Mouse (Mus musculus): ENCODE results near the gene Olfm3. TPM values are rescaled to one million over a fixed set of nuclear protein-coding genes. Genes with fewer than 3 reads are reported as not detected.

Olfm3 gene
- not detected in 2 replicates for polyA plus RNA-seq (2011; ENCODE audit: insufficient read depth, insufficient read length, low replicate concordance, missing spikeins)

DNA sequence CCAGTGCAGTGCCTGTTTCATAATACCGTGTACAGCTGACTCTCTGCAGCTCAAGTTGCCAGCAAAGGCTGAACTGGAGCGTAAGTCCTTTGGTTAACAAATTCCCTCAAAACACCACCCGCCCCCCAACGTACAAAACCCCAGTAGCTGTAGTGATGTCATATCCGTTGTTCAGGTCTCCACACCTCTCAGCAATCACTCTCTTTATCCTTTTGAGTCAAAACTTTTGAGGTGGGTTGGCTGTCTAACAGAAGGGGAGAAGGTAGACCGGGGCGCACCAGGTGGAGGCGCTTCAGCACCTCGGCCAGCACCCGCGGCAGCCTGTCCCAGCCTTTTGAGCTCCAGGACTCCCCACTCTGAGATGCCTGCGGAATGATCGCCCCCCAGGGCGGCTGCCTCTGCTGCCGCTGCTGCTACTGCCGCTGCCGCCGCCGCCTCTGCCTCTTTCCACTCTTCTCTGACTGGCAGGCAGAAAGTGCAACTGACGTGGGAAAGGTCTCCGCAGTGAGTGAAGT lies at the start of gene Olfm3:
Olfm3 (plus strand) TSS at position 155 of the 515 bp plus-strand sequence.
- WGBS, result 10% methylated on average over 21 of the region's 21 CpGs
- no peak for TF ChIP-seq POLR2A (IDR thresholded peaks at IDR 0.05; ENCODE audit: borderline replicate concordance, control insufficient read depth, low read depth, low read length)
- TF ChIP-seq CTCF (IDR thresholded peaks at IDR 0.05; ENCODE audit: control insufficient read depth, insufficient read depth, low read length), result no peak
- no peak within 1 kb of the TSS for H3K27ac ChIP-seq (ENCODE audit: control insufficient read depth, insufficient read depth, low read depth, low read length, poor library complexity)
- no peaks in the 10 kb centered on the region for H3K4me1 ChIP-seq (ENCODE audit: control insufficient read depth, insufficient read depth, low read length)
- no peak within 1 kb of the TSS for H3K4me3 ChIP-seq (replicated peaks; ENCODE audit: control insufficient read depth, low read depth, low read length)

DNA sequence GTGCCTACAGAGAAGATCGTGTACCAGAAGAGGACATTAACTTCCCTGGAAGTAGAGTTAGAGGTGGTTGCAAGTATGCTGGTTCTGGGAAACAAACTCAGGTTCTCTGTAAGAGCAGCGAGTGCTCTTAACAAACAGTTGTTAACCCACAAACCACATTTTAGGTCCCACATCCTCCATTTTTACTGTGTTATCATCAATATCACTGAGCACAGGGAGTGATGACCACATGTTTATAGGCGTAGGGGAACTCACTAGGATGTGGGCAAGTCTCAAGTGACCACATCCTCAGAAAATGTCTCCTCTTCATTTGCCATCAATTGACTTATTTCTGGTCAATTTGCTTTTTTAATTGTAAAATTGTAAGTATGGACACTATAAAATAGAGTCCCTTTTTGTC lies 14.1 kb upstream of the Olfm3 start:
- Histone ChIP-seq H3K4me1 (ENCODE audit: control insufficient read depth, insufficient read depth, low read length) (no peaks in the 10 kb centered on the region), H3K27ac (ENCODE audit: control insufficient read depth, insufficient read depth, low read depth, low read length, poor library complexity) (no peak overlapping the region), H3K4me3 (replicated peaks; ENCODE audit: control insufficient read depth, low read depth, low read length) (no peak overlapping the region)
- 9% methylated on average over 3 of the region's 3 CpGs for WGBS
- TF ChIP-seq CTCF (IDR thresholded peaks at IDR 0.05; ENCODE audit: control insufficient read depth, insufficient read depth, low read length), result no peak
- no peak for TF ChIP-seq POLR2A (IDR thresholded peaks at IDR 0.05; ENCODE audit: borderline replicate concordance, control insufficient read depth, low read depth, low read length)

DNA sequence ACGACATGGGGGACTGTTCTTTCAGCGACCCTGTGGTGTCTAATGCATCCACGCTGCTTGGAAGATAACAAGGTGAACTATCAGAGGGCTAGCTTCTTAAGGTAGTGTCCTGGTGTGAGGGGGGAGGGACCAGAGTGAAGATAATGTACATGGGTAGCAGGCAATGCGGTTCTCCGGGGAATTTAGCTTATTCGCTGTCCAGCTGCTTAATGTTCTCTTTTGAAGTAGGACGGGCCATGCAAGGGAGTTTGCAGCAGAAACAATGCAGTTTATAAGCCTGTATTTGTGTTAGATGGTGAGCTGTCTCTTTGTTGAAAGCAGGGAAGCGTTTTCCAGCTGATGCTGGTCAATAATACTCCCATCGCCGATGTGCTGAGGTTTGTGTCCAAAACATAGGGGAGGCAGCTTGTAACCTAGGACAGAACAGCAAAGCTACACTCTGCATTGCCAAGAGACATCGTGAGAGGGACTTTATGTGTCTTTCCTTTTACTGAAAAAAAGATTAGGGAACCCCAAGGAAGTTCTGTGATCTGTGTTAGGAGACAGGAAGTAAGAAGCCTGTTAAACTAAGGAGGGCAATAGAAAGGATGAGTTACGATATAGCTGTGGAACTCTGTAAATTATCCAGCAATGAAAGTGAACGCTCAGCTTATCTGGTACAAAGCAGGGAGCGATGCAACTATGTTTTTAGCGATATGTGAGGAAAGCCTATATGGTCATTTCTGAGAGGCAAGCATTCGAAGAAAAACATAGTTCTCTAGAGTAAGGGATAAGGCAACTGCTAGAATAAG lies 950 bp downstream of the Olfm3 start:
- no peaks in the 10 kb centered on the region for H3K4me1 ChIP-seq (ENCODE audit: control insufficient read depth, insufficient read depth, low read length)
- WGBS, result 22% methylated on average over 16 of the region's 16 CpGs
- H3K27ac ChIP-seq (ENCODE audit: control insufficient read depth, insufficient read depth, low read depth, low read length, poor library complexity), result no peak overlapping the region
- TF ChIP-seq POLR2A (IDR thresholded peaks at IDR 0.05; ENCODE audit: borderline replicate concordance, control insufficient read depth, low read depth, low read length) (no peak), CTCF (IDR thresholded peaks at IDR 0.05; ENCODE audit: control insufficient read depth, insufficient read depth, low read length) (no peak)
- no peak overlapping the region for H3K4me3 ChIP-seq (replicated peaks; ENCODE audit: control insufficient read depth, low read depth, low read length)

DNA sequence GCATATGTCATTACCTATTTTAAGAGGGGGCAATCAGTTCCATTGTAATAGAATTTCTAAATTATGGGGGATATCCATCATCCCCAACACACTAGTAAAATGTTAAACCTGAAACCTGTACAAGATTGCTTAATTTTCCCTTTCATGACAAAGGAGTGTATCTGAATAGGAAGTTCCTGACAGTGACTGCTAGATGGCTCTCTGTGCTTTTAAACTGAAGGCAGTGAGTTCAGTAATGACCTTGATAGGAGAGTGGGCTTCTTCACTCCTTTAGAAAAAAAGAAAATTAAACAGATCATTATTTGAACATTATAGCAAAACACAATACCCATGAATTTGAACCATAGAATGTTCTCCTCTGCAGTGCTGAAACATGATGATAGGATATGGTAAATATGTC lies 3.7 kb downstream of the Olfm3 start:
- TF ChIP-seq CTCF (IDR thresholded peaks at IDR 0.05; ENCODE audit: control insufficient read depth, insufficient read depth, low read length) (no peak), POLR2A (IDR thresholded peaks at IDR 0.05; ENCODE audit: borderline replicate concordance, control insufficient read depth, low read depth, low read length) (no peak)
- Histone ChIP-seq H3K27ac (ENCODE audit: control insufficient read depth, insufficient read depth, low read depth, low read length, poor library complexity) (no peak overlapping the region), H3K4me1 (ENCODE audit: control insufficient read depth, insufficient read depth, low read length) (no peaks in the 10 kb centered on the region), H3K4me3 (replicated peaks; ENCODE audit: control insufficient read depth, low read depth, low read length) (no peak overlapping the region)

DNA sequence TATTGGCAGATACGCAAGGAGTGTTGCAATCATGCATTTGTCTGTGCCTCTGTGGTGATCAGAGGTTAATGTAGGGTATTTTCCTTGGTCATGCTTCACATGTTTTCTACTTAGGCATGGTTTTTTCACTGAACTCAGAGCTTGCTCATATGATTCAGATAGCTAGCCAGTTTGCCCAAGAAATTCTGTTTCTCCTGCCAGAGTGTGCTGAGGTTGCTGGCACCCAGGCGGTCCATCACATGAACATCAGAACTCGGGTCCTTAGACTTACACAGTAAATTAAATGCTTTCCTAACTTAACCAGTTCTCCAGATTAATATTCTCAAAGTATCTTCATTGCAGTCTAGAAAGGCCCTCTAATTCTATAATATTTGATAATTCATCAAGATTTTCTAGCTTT lies 5.0 kb downstream of the Olfm3 start:
- Histone ChIP-seq H3K4me3 (replicated peaks; ENCODE audit: control insufficient read depth, low read depth, low read length) (no peak overlapping the region), H3K4me1 (ENCODE audit: control insufficient read depth, insufficient read depth, low read length) (no peaks in the 10 kb centered on the region), H3K27ac (ENCODE audit: control insufficient read depth, insufficient read depth, low read depth, low read length, poor library complexity) (no peak overlapping the region)
- no peak for TF ChIP-seq POLR2A (IDR thresholded peaks at IDR 0.05; ENCODE audit: borderline replicate concordance, control insufficient read depth, low read depth, low read length)
- no peak for TF ChIP-seq CTCF (IDR thresholded peaks at IDR 0.05; ENCODE audit: control insufficient read depth, insufficient read depth, low read length)
- WGBS, result 77% methylated on average over 3 of the region's 3 CpGs

DNA sequence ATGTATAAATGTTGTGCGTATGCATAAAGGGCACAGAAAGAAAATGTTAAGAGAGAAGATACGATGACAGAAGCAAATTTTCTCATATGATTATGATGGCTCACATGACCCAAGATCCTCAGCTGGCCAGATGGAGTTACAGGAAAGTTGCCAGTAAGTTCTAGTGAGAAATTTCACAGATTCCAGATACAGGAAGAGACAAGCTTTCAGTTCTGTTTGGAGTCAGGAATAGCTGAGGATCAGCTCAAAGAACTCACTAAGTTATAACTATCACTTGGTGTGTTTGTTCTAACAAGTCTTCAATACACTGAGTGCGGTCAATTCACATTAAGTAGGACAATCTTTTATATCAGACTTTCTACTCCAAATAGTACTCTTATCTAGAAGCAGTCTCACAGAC lies 16.2 kb downstream of the Olfm3 start:
- Histone ChIP-seq H3K27ac (ENCODE audit: control insufficient read depth, insufficient read depth, low read depth, low read length, poor library complexity) (no peak overlapping the region), H3K4me1 (ENCODE audit: control insufficient read depth, insufficient read depth, low read length) (no peaks in the 10 kb centered on the region), H3K4me3 (replicated peaks; ENCODE audit: control insufficient read depth, low read depth, low read length) (no peak overlapping the region)
- TF ChIP-seq POLR2A (IDR thresholded peaks at IDR 0.05; ENCODE audit: borderline replicate concordance, control insufficient read depth, low read depth, low read length) (no peak), CTCF (IDR thresholded peaks at IDR 0.05; ENCODE audit: control insufficient read depth, insufficient read depth, low read length) (no peak)
- WGBS, result 71% methylated on average over 3 of the region's 3 CpGs

DNA sequence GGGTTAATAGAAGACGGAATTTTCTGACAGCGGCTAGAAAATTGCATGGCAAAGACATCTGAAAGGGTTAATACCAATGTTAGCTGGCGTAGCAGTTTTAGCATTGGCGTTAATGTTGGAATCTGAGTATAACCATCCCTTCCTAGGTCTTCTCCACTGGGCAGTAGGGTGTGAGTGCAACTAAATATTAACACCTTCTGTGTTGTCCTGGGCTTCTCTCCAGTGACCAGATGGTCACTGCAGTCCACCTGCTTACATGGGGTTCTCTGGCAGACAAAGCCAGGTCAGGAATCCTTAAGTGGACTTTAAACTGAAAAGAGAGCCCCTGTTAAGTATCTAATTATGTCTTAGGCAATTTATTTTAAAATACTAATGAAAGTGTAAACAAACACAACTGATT lies 25.7 kb downstream of the Olfm3 start:
- WGBS, result 77% methylated on average over 4 of the region's 4 CpGs
- TF ChIP-seq POLR2A (IDR thresholded peaks at IDR 0.05; ENCODE audit: borderline replicate concordance, control insufficient read depth, low read depth, low read length) (no peak), CTCF (IDR thresholded peaks at IDR 0.05; ENCODE audit: control insufficient read depth, insufficient read depth, low read length) (no peak)
- Histone ChIP-seq H3K27ac (ENCODE audit: control insufficient read depth, insufficient read depth, low read depth, low read length, poor library complexity) (no peak overlapping the region), H3K4me1 (ENCODE audit: control insufficient read depth, insufficient read depth, low read length) (no peaks in the 10 kb centered on the region), H3K4me3 (replicated peaks; ENCODE audit: control insufficient read depth, low read depth, low read length) (no peak overlapping the region)

DNA sequence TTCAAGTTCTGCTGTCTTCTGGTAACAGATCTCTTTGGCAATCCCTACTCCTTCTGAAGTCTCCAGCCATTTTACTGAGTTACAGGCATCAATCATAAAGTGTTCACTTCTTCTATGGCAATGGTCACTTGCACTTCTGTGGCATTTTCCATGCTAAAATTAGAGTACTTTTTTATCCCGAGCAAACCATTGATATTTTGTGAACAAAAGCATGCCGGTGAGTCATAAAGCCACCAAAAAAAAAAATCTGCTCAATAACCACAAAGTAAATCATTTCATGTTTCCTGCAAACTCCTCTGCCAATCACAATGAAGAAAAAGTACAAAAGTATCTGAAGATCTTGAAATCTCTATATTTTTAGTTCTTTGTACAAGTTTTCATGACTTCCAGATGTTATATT lies 26.5 kb downstream of the Olfm3 start:
- TF ChIP-seq POLR2A (IDR thresholded peaks at IDR 0.05; ENCODE audit: borderline replicate concordance, control insufficient read depth, low read depth, low read length) (no peak), CTCF (IDR thresholded peaks at IDR 0.05; ENCODE audit: control insufficient read depth, insufficient read depth, low read length) (no peak)
- H3K4me1 ChIP-seq (ENCODE audit: control insufficient read depth, insufficient read depth, low read length), result no peaks in the 10 kb centered on the region
- no peak overlapping the region for H3K4me3 ChIP-seq (replicated peaks; ENCODE audit: control insufficient read depth, low read depth, low read length)
- H3K27ac ChIP-seq (ENCODE audit: control insufficient read depth, insufficient read depth, low read depth, low read length, poor library complexity), result no peak overlapping the region
- 6% methylated on average over 2 of the region's 2 CpGs for WGBS
